Mouse (Mus musculus) C2C12 (cell line): ENCODE measurements around the gene Nipal1. TPM values are rescaled to one million over a fixed set of nuclear protein-coding genes. Genes with fewer than 3 reads are reported as not detected.

Source experiments
- H3K27me3 ChIP-seq: one replicate; pipeline ENCODE4 v1.6.1; 2011; ENCODE audit not compliant: control insufficient read depth, insufficient read depth, insufficient read length
- H3K36me3 ChIP-seq: one replicate; pipeline ENCODE4 v1.6.1; 2011; ENCODE audit not compliant: control insufficient read depth, insufficient read depth
- H3K4me3 ChIP-seq: one replicate; pipeline ENCODE4 v1.5.1; 2011; ENCODE audit warnings: mild to moderate bottlenecking, control low read depth; ENCODE audit not compliant: poor library complexity, insufficient read depth, severe bottlenecking
- H3K79me2 ChIP-seq: one replicate; pipeline ENCODE4 v1.6.1; 2011; ENCODE audit not compliant: control insufficient read depth, insufficient read depth
- H3K79me3 ChIP-seq: one replicate; pipeline ENCODE4 v1.6.1; 2011; ENCODE audit warnings: low read depth, control low read depth
- H3ac ChIP-seq: one replicate; pipeline ENCODE3; 2011; ENCODE audit warnings: low read depth; ENCODE audit not compliant: control insufficient read depth, insufficient read length
- CEBPB ChIP-seq: IDR thresholded peaks from one replicate; pipeline ENCODE4 v1.6.1; 2011; ENCODE audit warnings: low read depth, mild to moderate bottlenecking, control low read depth, moderate library complexity
- CTCF ChIP-seq: IDR thresholded peaks from one replicate; pipeline ENCODE4 v1.5.1; 2011; ENCODE audit not compliant: control insufficient read depth, insufficient read depth, insufficient read length
- FOSL1 ChIP-seq: IDR thresholded peaks from one replicate; pipeline ENCODE4 v1.8.0; 2011; ENCODE audit warnings: mild to moderate bottlenecking, low read length; ENCODE audit not compliant: poor library complexity, insufficient read depth, severe bottlenecking
- MAX ChIP-seq: IDR thresholded peaks from one replicate; pipeline ENCODE4 v1.6.1; 2011; ENCODE audit warnings: mild to moderate bottlenecking, control low read depth
- MYOD1 ChIP-seq: IDR thresholded peaks from one replicate; pipeline ENCODE4 v1.6.1; 2011; ENCODE audit warnings: low read depth; ENCODE audit not compliant: control insufficient read depth, insufficient read length
- MYOG ChIP-seq: IDR thresholded peaks from one replicate; pipeline ENCODE4 v1.6.1; 2011; ENCODE audit not compliant: control insufficient read depth, insufficient read length; ENCODE audit errors: extremely low read depth
- USF1 ChIP-seq: IDR thresholded peaks from one replicate; pipeline ENCODE4 v1.6.1; 2011; ENCODE audit warnings: low read depth, mild to moderate bottlenecking, control low read depth, moderate library complexity
- polyA plus RNA-seq: library from polyadenylated mRNA; unstranded; fragments of >200 nt; fragmentation: generic; extraction: Trizol; gene quantifications from one replicate; pipeline ENCODE4 v1.2.1, GENCODE M21; 2012; ENCODE audit warnings: missing spikeins

Nipal1 gene
- polyA plus RNA-seq, 1 experiment: 0.50 TPM

- Histone ChIP-seq H3K79me3 (no peaks in the 10 kb centered on the region), H3ac (no peak overlapping the region), H3K27me3 (no peaks in the 10 kb centered on the region), H3K36me3 (no peaks in the 10 kb centered on the region), H3K79me2 (no peaks in the 10 kb centered on the region), H3K4me3 (no peak overlapping the region)
- TF ChIP-seq MYOG (no peak), CTCF (no peak), FOSL1 (no peak), MAX (no peak), USF1 (no peak), MYOD1 (no peak), CEBPB (no peak)
Observed at GRCm38 (mm10) chr5:72646131-72646530, 1.5 kb upstream of the Nipal1 start.

- Histone ChIP-seq H3K79me3 (no peaks in the 10 kb centered on the region), H3K27me3 (no peaks in the 10 kb centered on the region), H3ac (no peak overlapping the region), H3K4me3 (no peak overlapping the region), H3K79me2 (no peaks in the 10 kb centered on the region), H3K36me3 (no peaks in the 10 kb centered on the region)
- TF ChIP-seq MYOD1 (no peak), MAX (no peak), CEBPB (no peak), MYOG (no peak), FOSL1 (no peak), CTCF (no peak), USF1 (no peak)
Observed at GRCm38 (mm10) chr5:72646996-72647395, 599 bp upstream of the Nipal1 start.

GRCm38 (mm10) chr5:72647958-72648595 lies 482 bp downstream of the Nipal1 start:
- H3K79me3 ChIP-seq: no peaks in the 10 kb centered on the region
- H3K27me3 ChIP-seq: no peaks in the 10 kb centered on the region
- H3K36me3 ChIP-seq: no peaks in the 10 kb centered on the region
- peak overlapping the region; percentile 48 for H3ac ChIP-seq
- H3K79me2 ChIP-seq: no peaks in the 10 kb centered on the region
- TF ChIP-seq MYOG: no peak
- no peak for TF ChIP-seq MYOD1
- TF ChIP-seq USF1: no peak
- no peak for TF ChIP-seq CTCF
- TF ChIP-seq MAX: no peak
- no peak for TF ChIP-seq FOSL1
- no peak for TF ChIP-seq CEBPB
- H3K4me3 ChIP-seq: peak overlapping the region; percentile 30

DNA sequence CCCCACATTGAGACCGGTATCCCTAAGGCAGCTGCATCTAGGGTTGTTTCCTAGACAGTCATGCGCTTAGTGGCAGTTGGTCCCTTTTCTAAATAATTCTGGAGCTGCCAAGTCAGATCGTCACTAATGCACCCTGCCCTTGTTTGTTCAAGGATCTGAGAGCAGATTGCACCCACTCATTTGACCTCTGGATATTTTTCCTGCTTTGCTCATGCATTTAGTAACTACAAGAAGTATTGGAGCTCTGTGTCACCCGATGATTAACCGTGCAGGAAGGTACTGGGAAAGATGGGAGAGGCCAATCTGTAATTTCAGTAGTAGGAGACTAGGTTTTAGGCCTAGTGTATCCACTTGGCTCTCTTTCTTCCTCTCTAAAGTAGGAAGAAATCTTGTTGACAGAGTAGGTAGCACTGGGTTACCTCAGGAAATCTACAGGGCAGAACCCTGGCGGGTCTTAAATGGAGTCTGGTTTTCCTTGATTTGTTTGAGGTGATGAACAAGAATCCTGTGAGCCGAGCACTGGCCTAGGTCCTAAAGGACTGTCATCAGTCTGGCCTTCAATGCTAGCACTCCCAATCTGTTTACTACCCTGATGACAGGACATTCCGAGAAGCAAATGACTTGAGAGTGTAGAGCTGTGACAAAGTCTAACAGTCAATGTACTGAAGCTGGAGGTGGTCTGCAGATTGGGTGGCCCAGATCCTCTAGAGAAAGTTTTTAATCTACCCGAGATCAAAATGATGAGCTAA lies 1.6 kb downstream of the Nipal1 start:
- TF ChIP-seq FOSL1 (no peak), MYOD1 (no peak), MAX (no peak), CEBPB (no peak), CTCF (no peak), MYOG (no peak)
- no peaks in the 10 kb centered on the region for H3K27me3 ChIP-seq

GRCm38 (mm10) chr5:72653068-72653674 lies 5.6 kb downstream of the Nipal1 start:
- Histone ChIP-seq H3K36me3 (no peaks in the 10 kb centered on the region), H3K79me3 (no peaks in the 10 kb centered on the region), H3K27me3 (no peaks in the 10 kb centered on the region), H3ac (no peak overlapping the region), H3K79me2 (no peaks in the 10 kb centered on the region), H3K4me3 (no peak overlapping the region)
- no peak for TF ChIP-seq FOSL1
- TF ChIP-seq CTCF: no peak

More for the DNA sequence above, 1.6 kb downstream of the Nipal1 start:
- no peak overlapping the region for H3ac ChIP-seq
- no peaks in the 10 kb centered on the region for H3K79me2 ChIP-seq
- no peak overlapping the region for H3K4me3 ChIP-seq
- no peaks in the 10 kb centered on the region for H3K79me3 ChIP-seq
- H3K36me3 ChIP-seq: no peaks in the 10 kb centered on the region
